Mouse (Mus musculus): ENCODE results near the gene Tmem256.

DNA sequence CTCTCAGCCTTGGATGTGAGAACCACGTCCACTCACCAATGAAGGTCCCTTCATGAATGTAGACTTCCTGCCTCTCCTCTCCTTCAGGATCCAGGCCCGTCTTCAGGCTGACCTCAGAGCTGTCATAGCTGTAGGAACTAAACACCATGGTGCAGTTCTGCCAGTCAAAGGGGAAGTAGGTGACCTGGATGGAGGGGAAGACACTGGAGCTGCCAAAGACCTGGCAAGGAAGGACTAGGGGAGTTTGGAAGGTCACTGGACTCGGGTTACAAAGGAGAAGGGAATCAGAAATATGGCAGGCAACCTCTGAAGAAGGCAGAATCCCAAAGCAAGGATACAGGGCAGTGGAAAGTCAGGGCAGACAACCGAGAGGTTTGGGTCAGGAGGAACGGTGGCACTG lies 44.9 kb upstream of the Tmem256 start:
- TF ChIP-seq TAL1 (IDR thresholded peaks at IDR 0.05; ENCODE audit: low read length): no peak
- no peak for TF ChIP-seq GATA1 (IDR thresholded peaks at IDR 0.05; ENCODE audit: low read length)

Data from erythroblast, embryonic 14.5 days (primary cell).